Mouse (Mus musculus) ZHBTc4 (cell line): ENCODE measurements at regions not wholly inside any gene's neighbourhood (a gene's known extent, or its start where the extent isn't known, plus 50 kb on each side); places are given as distances from the start of the nearest gene placed in this dataset.

ENCODE experiments used
- DNase-seq: peaks from one replicate; pipeline ENCODE4 v3.0.0-alpha.2; 2011; ENCODE audit warnings: low read depth, low spot score

GRCm38 (mm10) chr6:99986449-99986848, 260.3 kb upstream of the Prok2 start:
- no peak for DNase-seq

- DNase-seq: no peak
Measured at GRCm38 (mm10) chr6:99985322-99985721, 259.1 kb upstream of the Prok2 start.

GRCm38 (mm10) chr6:99984856-99985224, 258.6 kb upstream of the Prok2 start:
- peak; percentile 16 for DNase-seq

- no peak for DNase-seq
Measured at GRCm38 (mm10) chr6:99984057-99984855, 258.1 kb upstream of the Prok2 start.

- no peak for DNase-seq
Measured at GRCm38 (mm10) chr6:99979614-99980013, 253.4 kb upstream of the Prok2 start.

GRCm38 (mm10) chr6:99978164-99978746, 252.1 kb upstream of the Prok2 start:
- DNase-seq: peak; percentile 51

GRCm38 (mm10) chr6:99976144-99976543, 250.0 kb upstream of the Prok2 start:
- no peak for DNase-seq

GRCm38 (mm10) chr6:99975486-99975885, 249.3 kb upstream of the Prok2 start:
- no peak for DNase-seq

GRCm38 (mm10) chr6:99974464-99974863, 248.3 kb upstream of the Prok2 start:
- no peak for DNase-seq

- DNase-seq: peak; percentile 8
Measured at GRCm38 (mm10) chr6:99971376-99971775, 245.2 kb upstream of the Prok2 start.

GRCm38 (mm10) chr6:99968889-99969288, 242.7 kb upstream of the Prok2 start:
- DNase-seq: no peak

GRCm38 (mm10) chr6:99967465-99967864, 241.3 kb upstream of the Prok2 start:
- no peak for DNase-seq

GRCm38 (mm10) chr6:99964540-99964939, 238.3 kb upstream of the Prok2 start:
- DNase-seq: no peak

GRCm38 (mm10) chr6:99964007-99964406, 237.8 kb upstream of the Prok2 start:
- DNase-seq: no peak

GRCm38 (mm10) chr6:99959371-99959770, 233.2 kb upstream of the Prok2 start:
- peak; percentile 25 for DNase-seq

GRCm38 (mm10) chr6:99954832-99955830, 228.9 kb upstream of the Prok2 start:
- peak; percentile 77 for DNase-seq

GRCm38 (mm10) chr6:99953980-99954776, 228.0 kb upstream of the Prok2 start:
- no peak for DNase-seq

- peak; percentile 29 for DNase-seq
Measured at GRCm38 (mm10) chr6:99950811-99951210, 224.6 kb upstream of the Prok2 start.

GRCm38 (mm10) chr6:99946917-99947316, 220.7 kb upstream of the Prok2 start:
- DNase-seq: peak; percentile 38

- DNase-seq: peak; percentile 29
Measured at GRCm38 (mm10) chr6:99946481-99946880, 220.3 kb upstream of the Prok2 start.

- DNase-seq: peak; percentile 31
Measured at GRCm38 (mm10) chr6:99945691-99946090, 219.5 kb upstream of the Prok2 start.
